Mouse (Mus musculus): Measurements from ENCODE around the gene Slc13a2. TPM values are rescaled to one million over a fixed set of nuclear protein-coding genes. Genes with fewer than 3 reads are reported as not detected.

The Slc13a2 gene
- polyA plus RNA-seq (2017; shearing (Covaris generic)): not detected

DNA sequence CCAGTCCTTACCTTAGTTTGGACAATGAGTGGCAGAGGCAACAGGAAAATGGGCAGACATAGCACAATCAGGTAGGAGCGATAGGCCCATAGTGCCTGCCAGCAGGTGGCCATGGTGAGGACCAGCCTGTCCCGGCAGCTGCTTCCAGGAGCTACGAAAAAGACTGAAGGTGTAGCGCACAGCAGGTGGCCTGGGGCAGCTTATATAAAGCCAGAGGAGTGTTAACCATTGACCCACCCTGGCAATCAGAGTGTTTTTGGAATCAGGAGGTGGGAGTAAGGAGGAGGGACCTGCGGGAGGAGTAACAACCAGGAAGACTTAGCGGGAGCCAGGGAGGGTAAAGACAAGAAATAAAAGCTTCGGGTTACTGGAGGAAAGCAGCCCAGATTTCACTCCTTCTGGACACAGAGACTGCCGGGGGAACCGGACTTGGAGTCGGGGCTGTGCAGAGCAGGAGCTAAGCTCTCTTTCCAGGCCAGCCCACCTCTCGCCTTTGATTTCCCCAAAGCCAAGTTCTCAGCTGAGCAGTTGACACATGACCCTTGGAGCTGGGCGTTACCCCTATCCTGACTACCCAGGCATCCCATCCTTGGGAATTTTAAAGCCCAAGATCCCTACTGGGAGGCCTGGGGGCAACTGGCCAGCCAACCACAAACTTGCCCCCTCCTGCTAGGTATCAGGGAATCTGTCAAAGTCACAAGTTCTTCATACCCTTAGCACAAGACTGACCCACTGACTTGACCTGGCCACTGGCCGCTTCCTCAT, at the start of gene Slc13a2:
TSS of gene Slc13a2 (minus strand) at position 163 of the 765 bp plus-strand sequence.
- ATAC-seq: no peak

DNA sequence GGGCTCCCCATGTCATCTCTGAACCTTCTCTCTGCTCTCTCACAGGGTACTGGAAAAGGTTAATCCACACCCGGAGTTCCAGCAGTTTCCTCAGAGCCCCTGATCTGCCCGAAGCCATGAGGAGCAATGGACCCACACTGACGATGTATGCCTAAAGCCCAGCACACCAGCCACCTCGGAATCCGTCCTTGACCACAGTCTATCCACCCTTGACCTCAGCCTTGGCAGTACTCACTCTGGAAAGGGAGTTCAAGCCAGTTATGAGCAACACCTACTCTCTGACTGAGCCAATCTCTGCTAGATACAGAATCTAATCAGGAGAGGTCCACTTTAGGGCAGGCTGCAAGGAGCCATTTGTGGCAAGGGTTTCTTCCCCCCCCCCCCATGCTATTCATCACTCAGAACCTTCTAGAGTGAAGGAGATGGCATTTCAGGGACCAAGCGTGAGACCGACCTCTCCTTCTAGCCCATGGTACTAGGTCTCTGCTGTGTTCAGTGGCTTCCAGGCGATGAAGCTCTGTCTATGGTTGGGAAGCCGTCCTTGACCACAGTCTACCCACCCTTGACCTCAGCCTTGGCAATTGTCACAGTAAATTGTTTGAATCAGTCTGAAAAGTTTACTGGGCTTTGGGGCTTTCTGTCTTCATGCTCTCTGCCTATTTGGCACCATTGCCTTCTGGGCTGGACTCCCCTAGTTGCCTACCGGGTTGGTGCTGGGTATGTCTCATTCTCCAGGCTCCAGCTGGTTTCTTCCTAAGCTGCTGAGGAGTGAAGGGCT, 49.5 kb upstream of the Slc13a2 start:
- ATAC-seq: no peak

DNA sequence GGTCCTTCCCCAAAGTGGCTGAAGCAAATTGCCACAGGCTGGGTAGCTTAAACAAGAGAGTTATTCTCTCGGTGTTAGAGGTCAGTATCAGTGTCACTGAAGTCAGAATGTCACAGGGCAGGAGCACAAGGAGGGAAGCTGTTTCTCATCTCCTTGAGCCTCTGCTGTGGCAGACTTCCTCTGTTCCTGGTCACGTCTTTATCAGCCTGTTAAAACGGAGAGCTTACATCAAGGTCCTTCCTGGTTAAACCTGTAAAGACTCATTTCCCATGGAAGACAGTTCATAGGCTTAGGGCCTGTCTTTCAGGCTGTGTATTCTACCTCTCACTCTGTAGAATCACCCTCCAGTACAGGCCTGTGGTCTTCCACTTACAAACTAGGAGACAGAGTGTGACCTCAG, 45.9 kb upstream of the Slc13a2 start:
- no peak for ATAC-seq

DNA sequence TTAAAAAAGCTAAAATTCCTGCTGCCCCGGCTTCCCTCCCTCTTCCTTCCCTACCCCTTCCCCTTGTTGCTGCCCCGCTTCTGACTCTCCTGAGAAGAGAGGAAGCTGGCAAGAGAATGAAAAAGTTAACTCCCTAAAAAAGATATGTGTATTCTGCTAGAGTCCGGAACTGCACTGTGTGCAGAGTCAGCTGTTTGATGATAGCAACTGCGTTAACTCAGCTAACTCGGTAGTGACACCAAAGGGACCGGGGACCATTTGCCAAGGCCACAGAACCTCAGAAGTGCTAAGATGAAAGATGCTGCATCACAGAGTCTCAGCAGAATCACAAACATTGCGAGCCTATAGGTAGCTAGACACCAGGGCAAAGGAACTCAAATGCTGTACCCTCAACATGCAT, 45.5 kb upstream of the Slc13a2 start:
- ATAC-seq: no peak

DNA sequence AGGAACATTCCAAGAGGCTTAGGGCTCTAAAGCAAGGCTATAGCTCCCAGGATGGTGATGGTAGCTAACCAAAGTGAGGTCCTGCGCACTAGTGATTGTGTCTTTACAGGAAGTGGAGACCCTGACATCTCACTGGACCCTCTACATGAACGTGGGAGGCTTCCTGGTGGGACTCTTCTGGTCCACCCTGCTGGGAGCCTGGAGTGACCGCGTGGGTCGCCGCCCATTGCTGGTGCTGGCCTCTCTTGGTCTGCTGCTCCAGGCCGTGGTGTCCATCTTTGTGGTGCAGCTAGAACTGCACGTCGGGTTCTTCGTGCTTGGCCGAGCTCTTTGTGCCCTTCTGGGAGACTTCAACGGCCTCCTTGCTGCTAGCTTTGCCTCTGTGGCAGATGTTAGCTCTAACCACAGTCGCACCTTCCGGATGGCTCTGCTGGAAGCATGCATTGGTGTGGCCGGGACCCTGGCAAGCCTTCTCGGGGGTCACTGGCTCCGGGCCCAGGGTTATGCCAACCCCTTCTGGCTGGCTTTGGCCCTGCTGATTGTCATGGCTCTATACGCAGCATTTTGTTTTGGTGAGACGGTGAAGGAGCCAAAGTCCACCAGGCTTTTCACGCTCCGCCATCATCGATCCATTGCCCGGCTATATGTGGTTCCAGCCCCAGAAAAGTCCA, 44.4 kb upstream of the Slc13a2 start:
- ATAC-seq: no peak

DNA sequence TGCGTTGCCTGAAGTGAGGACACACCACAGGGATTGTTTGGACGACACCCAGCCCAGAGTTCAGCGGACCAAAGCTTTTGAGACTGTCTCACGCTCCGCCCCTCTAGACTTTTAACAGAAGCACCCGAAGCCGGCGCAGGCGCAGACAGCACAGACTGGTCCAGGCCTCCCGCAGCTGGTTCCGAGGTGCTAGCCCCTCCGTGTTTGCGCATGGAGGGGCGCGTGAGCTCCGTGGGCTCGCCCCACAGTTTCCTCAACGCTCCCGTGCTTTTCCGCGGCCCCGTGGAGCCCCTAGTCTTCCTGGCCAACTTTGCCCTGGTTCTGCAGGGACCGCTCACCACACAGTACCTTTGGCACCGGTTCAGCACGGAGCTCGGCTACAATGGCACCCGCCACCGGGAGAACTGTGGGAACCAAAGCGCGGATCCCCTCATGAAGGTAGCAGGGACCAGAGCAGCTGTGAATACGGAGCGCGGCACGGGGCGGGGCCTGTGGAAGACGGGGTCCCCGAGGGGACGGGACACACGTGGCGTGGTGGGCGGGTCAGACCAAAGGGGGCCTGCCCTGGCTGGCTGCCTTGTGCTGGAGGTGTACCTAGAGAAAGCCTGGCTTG, 43.7 kb upstream of the Slc13a2 start, which contains the start of gene Slc46a1:
TSS of gene Slc46a1 (plus strand) at position 130 of the 613 bp plus-strand sequence.
- peak; percentile 34 for ATAC-seq

DNA sequence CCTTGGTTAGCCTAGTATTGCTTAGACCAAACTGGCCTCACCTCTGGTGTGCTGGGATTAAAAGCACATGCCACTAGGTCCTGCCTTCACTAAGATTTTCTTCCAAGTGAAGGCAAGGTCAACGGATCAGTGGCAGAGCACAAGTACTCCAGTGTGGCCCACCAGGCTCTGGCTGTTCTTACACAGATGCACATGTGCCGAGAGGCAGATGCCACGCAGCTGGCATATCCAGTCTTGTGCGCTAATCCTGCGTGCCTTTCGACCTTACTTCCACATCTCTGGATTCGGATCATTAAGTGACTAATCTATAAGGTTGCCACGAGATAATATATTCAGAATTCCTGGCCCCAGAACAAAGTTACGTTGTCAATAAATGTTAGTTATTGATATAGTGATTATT, 43.1 kb upstream of the Slc13a2 start:
- no peak for ATAC-seq

DNA sequence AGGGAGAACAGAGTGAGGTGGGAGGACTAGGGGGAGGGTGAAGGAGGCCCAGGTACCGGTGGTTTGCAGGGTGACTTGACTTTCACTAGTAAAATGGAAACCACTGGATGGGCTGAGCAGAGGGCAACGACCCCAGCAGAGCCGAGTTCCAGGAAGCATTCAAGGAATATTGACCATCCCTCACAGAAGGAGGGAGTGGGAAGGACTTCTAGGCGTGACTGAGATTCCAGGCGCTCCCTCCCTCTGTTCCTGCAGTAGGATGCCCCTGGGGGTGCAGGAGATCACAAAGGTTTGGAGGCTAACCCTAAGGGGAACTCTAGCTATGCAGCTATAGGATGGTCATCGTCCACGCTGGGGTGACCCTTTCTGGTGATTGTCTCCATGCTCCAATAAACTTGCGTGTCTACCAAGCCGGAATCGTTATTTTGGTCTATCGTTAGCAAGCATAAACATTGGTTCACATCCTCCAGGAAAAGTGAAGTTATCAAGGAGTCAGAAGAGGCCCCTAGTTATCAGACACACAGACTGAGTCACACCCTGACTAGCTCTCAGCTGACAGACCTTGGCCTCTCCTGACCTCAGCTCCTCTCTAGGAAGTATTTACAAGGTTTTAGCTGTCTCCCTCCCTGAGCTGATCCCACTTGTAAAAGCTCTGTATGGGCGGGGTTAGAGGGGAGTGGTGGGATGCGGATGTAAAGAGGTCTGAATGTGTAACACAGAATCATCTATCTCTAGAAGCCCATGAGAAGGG, 41.4 kb upstream of the Slc13a2 start:
- ATAC-seq: no peak

DNA sequence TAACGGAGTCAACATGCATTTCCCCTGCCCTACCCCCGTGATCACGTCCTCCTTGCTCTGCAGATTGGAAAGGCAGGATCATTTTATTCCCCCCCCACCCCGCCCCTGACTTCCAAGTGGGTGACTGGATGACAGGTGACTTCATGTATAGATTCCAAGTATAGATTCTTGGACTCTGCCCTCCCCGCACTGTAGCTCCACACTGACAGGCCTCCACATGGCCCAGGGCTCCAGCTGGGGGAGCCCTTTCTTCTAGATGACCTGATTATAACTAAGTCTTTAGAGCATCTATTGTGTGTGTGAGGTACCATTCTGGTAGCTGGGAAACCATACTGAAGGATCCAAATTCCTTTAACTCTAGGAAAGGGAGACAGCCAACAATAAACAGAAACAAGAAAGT, 40.7 kb upstream of the Slc13a2 start:
- no peak for ATAC-seq

DNA sequence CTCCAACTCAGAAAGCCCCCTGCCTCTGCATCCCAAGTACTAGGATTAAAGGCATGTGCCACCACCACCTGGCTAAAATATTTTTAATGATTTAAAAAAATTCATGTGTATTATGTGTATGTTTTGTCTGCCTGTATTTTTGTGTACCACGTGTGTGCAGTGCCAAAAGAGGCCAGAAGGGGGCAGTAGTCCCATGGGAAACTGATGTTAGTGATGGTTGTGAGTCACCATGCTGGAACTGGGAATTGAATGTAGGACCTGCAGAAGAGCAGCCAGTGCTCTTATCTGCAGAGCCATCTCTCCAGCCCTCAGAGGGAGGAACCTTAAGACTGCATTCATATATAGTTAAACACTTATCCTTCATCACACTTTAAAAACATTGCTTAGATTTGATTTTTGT, 39.9 kb upstream of the Slc13a2 start:
- no peak for ATAC-seq

DNA sequence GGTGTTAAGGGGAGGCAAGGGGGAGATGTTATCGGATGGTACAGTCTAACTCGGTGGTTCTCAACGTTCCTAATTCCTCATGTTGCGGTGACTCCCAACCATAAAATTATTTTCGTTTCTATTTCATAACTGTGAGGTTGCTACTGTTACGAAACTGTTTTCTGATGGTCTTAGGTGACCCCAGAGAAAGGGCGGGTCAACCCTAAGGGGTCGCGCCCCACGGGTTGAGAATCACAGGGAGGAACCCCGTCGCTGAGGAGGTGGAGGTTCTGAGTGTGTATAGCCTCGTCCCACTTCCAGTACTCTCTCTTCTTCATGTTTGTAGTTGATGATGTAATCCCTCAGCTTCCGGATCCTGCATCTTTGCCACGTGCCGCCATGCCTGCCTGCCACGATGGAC, 36.7 kb upstream of the Slc13a2 start:
- ATAC-seq: no peak

DNA sequence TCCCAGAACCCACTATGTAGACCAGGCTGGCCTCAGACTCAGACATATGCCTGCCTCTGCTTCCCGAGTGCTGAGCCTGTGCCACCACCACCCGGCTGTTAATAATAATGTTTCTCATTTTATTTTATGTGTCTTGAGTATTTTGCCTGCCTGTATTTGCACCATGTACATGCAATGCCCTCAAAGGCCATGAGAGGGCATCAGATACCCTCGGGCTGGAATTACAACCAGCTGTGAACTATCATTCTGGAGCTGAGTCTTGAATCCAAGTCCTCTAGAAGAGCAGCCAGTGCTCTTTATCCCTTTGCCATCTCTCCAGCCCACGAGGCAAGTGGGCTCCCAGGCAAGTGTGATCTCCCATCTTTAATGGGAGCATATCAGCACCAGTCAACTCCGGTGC, 33.3 kb upstream of the Slc13a2 start:
- ATAC-seq: no peak

DNA sequence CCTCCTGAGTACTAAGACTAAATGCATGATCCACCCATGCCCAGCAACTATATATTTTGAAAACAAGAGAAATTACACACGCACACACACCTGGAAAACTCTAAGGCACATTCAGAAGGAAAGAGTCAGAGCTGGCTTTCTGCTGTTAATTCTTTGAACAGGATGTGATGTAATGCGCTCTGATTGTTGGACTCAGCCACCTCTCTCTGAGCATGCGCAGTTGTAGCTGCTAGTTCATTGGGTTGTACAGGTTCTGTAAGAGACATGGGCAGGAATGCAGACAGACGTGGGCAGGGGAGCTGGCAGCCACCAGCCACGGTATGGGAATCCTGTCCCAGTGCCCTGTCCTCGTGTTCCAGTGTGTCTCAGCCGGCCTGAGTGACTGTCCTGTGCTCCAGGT, 32.3 kb upstream of the Slc13a2 start:
- ATAC-seq: no peak

DNA sequence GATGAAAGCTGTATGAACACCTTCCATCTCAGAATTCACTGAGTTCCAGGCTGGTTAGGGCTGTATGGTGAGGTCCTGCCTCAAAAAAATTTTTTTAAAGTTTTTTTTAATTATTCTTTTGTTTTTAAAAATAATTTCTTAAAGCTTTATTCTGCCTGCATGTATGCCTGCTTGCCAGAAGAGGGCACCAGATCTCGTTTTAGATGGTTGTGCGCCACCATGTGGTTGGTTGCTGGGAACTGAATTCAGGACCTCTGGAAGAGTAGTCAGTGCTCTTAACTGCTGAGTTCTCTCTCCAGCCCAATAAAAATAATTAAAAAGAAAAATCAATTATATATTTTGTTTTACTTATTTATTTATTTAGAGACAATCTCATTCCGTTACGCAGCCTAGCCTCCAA, 31.7 kb upstream of the Slc13a2 start:
- ATAC-seq: no peak

DNA sequence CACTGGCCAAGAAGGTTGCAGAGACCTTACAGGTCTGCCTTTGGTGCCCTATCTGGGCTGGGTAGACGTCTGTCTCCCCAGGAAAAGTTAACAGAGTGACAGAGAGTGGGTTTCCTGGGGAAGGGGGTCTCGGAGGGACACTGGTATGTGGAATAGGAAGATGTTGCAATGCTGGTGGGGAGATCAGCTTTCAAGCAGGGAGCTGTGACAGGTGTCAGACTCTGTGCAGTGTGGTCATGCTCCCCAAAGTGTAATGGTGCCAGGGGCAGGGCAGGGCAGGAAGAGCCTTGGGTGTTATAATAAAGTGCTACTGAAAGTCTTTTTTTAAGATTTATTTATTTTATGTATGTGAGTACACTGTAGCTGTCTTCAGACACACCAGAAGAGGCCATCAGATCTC, 28.3 kb upstream of the Slc13a2 start:
- no peak for ATAC-seq

DNA sequence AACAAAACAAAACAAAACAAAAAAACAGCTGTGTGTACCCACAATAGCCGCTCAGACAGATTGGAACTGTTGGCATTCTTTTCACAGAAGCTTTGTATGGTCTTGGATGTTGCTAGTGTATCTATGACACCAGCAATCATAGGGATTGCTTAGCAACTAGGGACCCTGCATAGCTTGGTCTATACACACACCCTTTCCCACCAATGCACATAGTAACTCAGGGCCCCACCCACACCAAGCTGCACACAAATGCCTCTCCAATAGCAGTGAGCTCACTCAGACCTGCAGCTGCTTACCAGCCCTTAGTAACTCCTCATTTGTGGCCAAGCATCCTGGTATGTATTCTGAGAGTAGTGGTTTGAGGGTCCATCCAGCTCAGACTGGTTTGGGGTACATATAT, 26.2 kb upstream of the Slc13a2 start:
- ATAC-seq: no peak

DNA sequence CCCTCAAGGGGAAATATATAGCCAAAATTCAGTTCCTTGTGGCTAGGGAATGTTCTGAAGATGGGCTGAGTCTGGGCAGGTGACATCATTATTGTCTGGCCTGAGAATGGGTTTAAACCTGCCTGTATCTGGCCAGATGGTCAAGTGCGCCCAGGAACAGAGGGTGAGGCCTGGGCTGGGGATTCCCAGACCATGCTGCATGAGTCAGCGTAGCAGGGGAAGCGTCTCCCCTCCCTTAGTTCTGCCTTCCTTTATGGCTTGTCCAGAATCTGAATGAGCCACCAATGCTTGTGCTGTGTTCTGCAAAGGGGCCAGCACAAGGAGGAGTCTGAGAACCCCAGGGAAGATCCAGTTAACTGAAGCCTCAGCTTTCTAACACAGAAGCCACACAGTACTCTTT, 25.2 kb upstream of the Slc13a2 start:
- ATAC-seq: no peak

DNA sequence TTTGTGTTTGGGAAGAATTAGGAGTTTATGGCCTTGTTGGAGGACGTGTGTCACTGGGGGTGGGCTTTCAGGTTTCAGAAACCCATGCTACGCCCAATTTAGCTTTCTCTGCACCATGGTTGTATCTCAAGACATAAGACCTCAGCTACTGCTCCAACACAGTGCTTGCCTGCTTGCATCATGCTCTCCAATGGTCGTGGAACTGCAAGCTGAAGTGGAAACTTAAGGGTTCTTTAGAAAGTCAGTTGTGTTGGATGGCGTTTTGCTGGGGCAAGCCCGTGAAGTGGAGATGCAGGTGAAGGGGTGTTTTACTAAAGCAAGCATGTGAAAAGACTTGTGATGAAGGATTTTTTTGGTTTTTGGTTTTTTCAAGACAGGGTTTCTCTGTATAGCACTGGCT, 21.1 kb upstream of the Slc13a2 start:
- ATAC-seq: no peak

DNA sequence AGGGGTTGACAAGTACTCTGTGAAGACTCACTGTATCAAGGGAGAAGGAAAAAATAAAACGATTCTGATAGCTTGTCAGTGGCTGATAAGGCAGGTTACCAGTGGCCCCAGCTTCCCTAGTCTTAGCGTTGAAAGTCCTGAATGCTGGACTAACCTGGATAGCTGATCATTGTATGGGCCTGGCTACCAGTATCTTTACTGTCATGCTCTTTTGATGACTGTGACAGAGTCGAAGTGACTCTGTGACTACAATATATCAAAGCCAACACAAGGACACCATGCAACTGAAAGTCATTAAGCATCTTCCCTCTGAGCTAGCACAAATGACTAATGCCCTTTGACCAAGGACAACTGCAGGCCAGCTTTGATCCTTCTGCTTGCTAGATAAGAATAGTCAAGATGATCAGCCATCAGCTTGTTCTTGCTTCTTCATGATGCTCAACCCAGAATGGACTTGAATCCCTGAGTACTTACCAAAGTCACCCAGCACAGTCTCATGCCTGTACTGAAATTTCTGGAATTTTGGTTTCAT, 16.4 kb upstream of the Slc13a2 start:
- ATAC-seq: no peak

DNA sequence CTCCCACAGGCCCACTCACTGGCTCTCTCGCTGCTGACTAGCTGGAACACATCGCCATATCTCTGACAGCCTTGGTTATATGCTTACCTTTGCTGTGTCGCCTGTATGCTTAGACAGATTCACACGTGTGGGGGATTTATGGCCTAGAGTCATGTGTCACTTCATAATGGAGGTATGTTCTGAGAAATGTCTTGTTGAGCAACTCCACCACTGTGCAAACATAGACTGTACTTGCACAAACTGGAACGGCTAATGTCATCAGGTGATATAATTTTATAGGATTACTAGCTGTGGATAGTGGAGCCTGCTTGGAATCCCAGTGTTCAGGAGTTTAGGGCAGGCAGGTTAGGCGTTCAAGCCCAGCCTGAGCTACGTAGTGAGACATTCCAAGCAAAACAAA, 15.2 kb upstream of the Slc13a2 start:
- no peak for ATAC-seq

DNA sequence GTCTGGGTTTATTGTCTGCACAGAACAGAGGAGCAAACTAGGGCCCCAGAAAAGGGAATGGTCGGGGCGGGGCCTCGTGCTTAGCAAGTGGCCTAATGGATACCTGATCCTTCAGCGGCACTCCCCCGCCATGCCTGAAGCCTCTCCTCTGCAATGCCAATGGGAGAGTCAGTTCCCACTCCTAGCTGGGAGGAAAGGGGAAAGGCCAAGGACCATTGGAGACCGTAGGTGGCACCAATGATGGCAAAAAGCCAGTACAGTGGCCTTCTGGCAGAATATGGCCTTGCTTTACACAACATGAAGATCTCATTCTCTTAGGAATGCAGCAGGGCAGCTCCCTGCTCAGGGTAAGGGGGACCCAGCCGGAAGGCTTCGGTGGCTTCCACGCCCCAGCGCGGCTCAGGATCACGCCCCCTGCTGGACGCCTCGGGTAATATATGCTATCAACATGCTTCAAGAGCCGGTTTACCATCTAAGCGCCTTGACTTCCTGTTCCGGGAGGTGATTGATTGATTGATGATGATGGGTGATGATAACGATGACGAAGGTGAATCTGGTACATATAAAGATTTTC, 13.8 kb upstream of the Slc13a2 start:
- ATAC-seq: peak; percentile 53

DNA sequence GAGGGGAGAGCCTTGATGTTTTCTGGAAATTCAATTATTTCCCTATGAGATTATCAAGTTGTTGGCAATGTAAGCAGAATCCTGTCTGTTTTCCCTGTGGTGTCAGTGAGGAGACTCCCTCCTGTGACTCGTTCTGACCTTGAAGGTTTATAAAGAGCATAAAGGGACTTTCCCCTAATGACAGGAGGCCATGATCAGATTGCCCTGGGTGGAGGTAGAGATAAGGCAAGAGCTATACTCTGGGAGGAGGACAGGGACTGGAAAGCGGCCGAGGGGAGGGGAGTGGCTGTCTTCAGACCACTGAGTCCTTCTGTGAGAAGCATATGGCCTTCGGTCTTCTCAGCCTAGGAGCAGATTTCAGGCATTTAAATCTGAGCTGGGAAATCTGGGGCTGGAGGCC, 12.0 kb upstream of the Slc13a2 start:
- no peak for ATAC-seq

Measured in CD4-positive, CD25-positive, alpha-beta regulatory T cell, adult 4 months (primary cell).